Mouse (Mus musculus): ENCODE data around the gene Tmem121.

Tmem121 gene

DNA sequence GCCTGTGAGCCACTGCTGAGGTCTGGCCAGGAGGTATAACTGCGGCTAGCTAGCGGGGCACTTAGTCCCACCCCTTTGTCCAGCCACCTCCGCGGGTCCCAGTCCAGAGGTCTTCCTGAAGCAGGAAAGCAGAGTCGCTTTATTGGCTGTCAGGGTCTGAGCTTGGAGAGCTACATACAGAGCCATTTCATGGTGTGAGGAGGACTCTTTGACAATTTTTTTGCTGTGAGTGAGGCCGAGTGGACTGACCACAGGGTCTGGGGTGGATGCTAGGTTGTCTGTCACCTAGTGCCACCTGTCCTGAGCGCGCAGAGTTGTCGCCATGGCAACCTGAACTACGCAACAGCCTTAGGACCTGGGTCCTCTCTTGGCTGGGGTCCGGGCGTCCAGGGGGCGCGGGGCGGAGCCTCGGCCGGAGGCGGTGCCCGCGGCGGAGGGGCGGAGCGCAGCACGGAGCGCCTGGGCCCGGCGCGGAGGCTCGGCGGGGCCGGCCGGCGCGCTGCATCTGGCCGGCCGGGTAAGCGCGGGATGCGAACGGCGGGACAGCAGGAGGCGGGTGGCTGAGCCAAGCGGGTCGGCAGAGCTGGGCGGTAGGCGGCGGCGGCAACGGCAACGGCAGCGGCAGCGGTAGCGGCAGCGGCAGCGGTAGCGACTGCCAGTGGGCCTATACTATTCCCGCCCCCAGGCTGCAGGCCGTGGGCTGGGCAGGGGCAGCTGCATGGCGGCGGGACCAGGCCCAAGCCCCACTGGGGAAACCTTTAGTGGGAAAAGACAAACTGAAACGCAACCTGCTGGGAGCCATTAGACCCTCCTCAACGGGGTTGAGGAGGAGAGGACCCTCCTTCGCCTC, at the start of gene Tmem121:
TSS of gene Tmem121 (plus strand) at position 489 of the 850 bp plus-strand sequence.
- DNase-seq: peak in 1 of 2 experiments; percentile 28

DNA sequence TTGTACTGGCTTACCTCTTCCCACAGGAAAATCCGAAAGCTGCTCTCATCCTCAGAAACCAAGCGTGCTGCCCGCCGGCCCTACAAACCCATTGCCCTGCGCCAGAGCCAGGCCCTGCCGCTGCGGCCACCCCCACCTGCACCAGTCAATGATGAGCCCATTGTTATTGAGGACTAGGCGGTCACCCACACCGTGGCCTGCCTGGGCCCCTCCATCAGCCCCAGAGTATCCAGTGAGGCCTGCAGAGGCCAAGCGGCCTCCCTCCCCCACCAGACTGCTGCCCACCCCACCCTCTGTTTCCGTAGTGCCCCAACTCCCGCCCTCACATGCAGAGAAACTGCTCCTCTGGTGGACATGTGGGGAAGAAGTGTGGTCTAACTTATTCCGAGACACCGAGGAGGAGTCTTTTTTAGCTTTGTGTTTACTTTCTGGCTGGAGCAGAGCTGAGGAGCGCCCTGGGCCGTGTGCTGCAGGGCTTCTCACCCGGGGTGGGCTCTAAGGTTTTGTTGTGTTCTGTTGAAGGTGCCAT, 49.2 kb upstream of the Tmem121 start:
- no peak for DNase-seq

DNA sequence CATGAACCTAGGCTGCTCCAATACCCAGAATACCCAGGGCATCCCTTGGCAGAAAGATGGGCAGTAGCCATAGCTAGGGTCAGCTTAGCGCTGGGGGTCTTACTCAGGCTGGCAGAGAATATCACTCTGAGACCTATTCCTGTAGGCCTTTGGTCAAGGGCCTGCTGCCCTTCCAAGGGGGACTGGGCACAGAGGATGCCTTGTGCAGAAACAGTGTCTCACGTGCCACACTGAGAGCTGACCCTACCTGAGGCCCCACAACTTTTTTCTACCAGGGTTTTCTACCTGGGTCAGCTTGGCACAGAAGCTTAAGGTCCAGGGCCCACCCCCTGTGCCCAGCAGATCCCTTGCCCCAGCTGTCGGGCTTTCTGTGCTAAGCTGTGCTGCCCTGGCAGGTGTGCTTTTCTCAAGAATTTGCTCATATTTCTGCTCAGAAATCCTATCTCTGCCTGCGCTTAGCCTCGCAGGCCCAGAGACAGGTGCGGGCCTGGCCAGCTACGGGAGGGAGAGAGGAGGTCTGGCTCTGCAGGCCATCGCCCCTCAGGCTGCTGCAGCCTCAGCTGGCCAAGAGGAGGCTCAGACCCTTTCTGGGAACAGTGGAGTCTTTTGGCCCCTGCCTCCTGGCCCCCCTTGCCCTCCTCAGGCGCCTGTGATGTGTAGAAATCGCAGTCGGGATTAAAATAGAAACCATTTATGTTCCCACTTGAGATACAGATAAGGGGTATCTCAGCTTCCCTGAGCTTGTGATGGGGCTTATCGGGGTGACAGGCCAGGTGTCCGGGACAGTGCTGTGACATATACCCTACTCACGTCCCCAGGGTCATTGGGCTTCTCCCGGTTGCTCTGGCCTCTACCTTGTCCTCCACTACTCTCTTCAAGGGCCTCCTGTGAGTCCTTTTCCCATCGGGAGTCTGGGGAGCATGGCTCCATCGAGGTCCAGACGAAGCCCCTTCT, 48.2 kb upstream of the Tmem121 start:
- DNase-seq: no peak

DNA sequence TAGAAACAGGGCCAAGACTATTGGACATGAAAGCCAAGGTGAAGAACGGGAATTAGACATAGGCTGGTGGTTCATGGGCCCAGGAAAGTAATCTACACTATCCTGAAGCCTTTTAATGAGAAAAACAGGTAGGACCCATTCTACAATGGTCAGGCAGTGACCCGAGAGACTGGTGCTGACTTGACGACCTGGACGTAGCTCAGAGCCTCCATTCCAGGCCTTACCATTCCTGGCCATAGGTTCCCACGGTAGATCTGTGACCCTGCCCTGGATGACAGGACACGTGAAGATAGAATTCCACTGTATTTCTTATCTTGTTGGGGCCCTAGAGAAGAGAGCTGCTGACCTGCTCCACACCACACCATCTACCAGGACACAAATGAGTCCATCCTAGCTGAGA, 47.4 kb upstream of the Tmem121 start:
- no peak for DNase-seq

DNA sequence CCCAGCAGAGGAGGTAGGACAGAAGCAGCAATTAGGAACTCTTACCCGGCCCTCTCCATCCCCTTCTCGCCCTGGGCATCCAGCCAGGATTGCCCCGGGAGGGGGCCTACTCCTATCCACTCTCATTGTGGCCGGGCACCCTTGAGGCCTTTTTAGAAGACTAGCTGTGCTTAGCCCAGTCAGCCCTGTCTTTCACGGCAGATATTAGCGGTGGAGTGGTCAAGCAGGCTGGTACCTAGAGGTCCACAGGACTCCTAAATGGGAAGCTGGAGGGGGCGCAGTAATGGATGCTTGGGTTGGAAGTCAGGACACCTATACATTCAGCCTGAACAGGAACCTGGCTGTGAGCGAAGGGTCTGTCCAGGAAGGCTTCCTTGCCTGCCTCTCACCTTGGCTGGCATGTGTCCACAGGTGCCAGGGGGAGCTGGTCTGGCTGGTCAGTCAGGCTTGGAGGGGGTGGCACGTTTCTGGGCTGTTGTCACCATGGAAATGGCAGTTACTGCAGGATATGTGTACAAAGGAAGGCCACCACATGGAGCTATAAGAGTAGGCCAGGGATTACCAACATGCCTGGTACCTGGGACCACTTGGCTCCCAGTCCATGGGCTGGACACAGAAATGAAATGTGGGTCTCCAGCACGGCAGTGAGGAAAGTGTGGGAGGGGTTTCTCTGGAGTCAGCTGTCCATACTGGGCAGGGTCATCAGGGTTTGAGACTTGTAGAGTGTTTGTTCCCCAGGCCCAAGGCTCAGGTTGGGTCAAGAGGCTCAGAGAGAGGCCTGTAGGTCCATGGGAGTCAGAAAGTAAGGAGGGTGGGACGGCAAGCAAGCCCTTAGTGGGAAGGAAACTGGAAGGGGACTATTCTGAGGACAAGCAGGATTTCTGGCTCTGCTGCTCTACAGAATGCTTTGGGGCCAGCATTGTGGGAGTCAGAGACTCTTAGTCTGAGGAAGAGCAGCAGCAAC, 46.5 kb upstream of the Tmem121 start:
- DNase-seq: no peak

DNA sequence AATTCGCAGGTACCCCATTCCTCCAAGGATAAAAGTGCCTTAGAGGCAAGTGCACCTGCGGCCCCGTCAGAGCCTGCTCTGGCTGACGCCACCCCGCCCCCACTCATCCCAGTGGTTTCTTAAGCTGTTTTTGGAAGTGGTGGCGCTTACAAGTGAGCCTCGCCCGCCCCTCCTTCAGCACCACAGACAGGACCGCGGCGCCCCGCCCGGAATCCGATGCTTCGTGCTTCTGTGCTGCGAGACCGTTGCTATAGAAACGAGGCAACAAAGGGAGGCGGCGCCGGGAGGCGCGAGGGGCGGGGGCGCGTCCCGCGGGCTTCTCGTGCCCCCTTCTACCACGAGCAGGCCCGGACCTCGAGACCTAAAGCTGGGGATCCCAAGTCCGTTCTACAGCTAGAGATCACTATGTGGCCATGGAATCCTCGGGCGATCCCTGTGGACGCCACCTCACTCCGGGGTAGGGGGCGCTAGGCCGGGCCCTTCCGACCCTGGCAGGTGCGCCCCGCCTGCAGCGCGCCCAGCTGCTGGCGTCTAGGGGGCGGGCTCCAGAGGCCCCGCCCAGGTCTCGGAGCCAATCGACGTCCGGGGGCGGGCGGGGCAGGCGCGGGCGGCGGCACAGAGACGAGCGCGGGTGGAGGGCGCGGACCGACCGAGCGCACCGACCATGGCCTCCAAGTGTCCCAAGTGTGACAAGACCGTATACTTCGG, 45.7 kb upstream of the Tmem121 start, which contains the start of gene Crip2:
TSS of gene Crip2 (plus strand) at position 329 of the 708 bp plus-strand sequence.
- DNase-seq: peak; percentile 88 to 92

DNA sequence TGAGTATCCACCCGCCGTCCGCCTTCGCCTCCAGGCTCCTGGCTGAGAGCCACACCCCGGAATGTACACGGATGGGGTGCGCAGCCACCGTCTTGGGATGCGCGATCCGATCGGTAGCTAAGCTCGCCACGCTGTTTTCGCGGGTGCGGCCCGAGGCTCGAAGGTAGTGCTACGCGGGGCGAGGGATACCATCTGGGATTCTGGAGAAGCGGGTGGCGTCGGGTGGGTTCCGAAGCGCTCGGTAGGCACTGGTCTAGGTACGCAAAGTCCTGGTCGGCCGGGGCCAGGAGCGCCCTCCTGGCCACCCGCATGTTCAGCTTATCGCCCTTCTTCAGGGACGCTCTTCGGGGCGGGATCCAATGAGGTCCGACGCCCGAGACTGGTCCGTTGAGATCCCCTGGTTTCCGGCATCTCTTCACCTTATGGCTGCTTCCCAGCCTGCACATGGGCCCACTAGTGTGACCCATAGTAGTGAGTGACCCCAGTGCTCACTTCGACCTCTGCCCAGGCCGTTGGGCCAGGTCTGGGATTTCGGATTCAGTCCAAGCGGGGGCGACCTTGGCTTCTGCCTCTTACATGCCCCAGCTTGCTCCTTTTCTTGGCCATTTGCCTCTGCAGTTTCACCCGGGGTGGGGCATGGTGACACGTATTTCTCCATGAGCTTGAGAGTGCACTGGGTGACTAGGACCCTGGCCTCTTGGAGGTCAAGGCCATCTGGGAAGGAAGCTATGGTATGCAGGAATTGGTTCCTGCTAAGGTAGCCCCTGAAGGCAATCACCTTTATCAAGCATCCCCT, 44.9 kb upstream of the Tmem121 start:
- no peak for DNase-seq

DNA sequence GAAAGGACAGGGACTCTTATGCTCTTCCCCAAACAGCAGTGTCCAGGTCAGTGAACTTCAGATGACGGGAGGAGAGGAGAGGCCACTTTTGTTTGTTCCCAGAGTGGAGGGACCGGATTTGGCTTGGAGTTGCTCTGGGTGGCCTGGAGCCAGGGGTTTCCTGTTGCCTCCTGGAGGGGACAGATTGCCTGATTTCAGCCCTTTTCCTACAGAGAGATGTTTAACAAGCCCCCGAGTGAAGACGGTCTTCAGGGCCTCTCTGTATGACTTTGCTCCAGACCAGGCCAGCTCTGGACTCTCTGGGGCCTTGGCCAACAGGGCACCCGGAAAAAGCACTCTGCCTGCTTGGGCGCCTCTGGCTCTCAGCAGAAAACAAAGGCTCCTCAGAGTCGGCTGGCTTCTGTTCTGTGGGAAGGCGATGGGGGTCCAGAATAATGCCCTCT, 44.2 kb upstream of the Tmem121 start:
- DNase-seq: no peak

DNA sequence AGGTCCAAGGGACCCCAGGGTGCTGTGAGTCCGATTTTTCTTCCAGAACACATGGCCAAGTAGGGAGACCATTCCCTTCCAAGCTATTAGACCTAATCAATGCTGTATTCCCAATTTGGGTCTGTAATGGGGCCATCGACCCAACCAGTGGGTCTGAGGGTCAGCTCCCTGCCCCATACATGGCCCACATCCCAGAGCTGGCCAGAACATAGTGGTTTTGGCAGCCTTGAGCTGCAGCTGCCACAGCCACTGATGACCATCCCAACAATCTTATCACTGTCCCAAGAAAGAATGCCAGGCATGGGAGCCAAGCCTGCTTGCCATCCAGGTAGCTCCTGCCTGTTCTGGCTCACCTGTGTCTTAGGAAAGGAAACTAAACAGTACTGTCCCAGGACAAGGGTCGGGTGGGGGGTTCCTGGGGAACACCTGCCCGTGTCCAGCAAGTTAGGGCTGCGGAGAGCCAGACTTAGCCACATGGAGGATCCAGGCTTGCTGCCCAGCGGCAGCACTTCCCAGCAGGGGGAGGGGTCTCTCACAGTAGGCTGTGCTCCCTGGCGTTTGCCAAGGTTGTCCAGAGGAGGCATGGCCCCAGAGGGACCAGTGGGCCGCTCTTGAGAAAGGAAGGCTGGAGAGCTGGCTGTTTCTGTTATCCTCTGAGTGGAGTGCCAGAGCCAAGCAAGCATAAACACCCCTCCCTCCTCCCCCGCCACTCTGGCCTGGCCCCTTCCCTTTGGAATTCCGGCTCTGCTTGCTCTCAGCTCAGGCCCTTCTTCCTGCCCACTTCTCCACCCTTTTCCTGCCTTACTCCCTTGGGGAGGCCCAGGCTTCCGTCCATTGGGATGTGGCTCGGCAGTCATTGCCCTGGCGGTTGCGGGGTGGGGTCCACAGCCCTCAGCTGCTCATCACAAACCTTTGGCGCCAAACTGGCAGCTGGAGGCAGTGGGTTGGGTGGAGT, 43.4 kb upstream of the Tmem121 start:
- DNase-seq: no peak

DNA sequence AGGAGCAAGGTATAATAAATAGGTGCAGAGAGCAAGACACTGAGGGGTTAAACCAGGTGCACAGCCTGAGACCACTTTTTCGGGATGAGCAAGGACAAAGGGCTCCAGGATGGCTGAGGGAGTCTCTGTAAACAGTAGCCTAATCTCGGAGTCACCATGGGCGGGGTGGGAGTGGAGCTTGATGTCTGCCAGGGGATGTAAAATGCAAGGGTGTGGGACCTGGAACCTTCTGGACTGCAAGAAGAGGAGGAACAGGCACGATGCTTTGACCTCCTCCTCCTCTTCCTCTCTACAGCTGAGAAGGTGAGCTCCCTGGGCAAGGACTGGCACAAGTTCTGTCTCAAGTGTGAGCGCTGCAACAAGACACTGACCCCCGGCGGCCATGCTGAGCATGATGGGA, 42.6 kb upstream of the Tmem121 start:
- DNase-seq: no peak

DNA sequence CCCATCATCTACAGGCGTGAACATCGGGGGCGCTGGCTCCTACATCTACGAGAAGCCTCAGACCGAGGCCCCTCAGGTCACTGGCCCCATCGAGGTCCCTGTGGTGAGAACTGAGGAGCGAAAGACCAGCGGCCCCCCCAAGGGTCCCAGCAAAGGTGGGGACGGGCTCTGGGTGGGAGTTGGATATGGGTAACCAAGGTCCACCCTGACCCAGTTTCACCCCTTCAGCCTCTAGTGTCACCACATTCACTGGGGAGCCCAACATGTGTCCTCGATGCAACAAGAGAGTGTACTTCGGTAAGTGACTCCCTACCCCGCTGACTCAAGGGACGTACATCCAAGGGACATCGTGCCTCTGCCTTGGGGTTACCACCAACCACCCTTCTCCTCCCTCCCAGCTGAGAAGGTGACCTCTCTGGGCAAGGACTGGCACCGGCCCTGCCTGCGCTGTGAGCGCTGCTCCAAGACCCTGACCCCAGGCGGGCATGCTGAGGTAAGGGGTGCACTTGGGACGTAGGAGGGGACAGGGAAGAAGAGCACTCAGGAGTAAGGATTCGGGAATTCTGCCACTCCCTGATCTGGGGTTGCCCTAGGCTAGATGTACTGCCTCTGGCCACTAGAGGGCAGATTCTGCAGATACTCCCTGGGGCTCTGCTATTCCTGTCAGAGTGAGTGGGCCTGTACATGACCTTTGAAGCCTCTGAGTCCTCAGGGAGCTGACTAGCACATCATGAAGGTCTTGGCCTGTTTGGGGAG, 41.6 kb upstream of the Tmem121 start:
- no peak for DNase-seq

DNA sequence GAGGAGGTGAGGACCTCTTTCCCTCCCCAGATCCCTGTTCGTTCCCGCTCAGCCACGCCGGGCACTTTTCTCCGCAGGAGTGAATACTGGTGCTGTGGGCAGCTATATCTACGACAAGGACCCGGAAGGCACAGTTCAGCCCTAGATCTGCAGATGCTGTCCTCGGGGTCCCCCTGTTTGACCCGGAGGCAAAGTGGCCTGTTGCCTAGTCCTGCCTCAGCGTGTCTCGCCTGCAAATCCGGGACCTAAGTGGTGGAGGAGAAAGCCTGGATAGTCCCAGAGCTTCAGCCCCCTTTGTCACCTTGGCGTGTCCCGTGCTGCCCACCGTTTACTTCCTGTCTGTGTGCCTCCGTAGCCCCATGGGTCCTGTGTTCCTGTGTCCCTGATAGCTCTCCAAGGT, 40.8 kb upstream of the Tmem121 start:
- DNase-seq: no peak

DNA sequence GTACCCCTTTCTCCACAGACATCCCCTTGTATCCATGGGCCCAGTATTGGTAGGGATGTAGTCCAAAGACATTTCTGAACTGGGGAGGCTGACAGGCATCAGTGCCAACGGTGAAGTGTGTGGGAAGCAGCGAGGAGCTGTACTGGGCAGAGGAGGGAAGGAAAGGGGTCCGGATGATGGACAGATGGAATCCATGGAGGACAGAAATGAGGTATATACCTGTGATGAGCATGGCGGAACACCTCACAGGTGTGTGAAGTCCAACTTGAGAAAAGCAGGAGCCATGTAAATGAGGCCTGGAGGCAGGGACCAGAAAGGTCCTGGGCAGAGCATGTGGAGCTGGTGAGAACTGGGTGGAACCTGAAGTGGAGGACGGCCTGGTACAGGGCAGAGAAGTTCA, 40.1 kb upstream of the Tmem121 start:
- no peak for DNase-seq

DNA sequence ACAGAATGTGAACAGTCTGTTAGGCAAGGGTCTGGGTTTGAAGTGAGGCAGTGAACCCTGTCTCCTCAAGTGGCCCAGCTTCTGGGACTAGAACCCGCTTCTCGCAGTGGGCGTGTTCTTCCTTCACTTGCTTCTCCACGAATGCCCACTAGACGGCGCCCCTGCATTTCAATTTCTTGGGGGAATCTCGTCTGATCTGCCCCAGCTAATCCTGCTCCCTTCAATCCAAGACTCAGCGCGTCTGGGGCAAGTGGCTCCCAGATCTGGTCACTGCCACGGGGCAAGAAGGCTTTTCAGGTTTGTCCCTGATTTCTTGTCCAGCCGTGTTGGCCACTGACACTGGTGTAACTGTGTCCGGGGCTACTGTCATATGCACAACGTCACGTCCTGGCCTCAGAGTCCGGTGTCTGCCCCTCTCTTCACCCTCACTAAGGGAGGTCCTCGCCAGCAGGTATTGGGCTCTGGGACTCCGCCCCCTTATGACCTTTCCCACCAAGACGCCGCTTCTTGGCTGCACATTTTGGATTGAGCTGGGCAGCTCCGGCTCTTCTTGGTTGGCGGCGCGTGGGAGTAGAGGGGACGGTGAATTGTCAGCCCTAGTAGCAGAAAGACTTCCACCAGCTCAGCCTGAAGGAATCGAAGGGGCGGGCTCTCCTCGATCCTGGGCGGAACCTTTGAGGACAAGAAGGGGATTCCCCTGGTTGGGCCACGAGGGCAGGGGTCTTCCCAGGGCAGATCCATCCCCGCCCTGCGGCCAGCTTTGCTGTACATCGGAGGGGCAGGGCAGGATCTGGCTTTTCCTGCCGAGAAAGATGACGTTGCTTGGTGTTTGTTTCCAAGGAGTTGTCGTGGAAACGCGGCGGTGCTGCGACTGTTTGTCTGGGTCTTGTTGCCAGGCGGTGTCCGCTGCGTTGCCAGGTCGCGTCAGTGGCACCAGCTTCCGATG, 39.3 kb upstream of the Tmem121 start, which contains the start of gene Crip1:
TSS of gene Crip1 (plus strand) at position 205 of the 946 bp plus-strand sequence.
- DNase-seq: peak; percentile 73 to 80

DNA sequence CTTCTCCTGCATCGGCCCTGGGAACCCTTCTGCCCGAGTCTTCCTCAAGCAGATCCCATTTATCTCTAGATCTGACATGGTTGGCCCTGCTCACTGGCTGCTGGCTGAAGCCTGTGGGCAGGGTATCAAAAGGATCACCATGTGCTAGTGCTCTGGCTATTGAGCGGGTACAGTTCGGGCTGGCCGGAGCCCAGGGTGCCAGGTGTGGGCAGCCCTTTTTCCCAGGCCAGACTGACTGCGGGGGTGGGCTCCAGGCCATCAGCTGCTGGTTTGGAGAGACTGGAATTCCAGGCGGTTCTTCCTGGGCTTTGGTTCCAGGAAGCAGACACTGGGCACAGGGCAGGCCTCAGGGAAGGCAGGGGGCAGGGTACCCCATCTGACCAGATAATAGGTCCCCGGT, 38.2 kb upstream of the Tmem121 start:
- no peak for DNase-seq

DNA sequence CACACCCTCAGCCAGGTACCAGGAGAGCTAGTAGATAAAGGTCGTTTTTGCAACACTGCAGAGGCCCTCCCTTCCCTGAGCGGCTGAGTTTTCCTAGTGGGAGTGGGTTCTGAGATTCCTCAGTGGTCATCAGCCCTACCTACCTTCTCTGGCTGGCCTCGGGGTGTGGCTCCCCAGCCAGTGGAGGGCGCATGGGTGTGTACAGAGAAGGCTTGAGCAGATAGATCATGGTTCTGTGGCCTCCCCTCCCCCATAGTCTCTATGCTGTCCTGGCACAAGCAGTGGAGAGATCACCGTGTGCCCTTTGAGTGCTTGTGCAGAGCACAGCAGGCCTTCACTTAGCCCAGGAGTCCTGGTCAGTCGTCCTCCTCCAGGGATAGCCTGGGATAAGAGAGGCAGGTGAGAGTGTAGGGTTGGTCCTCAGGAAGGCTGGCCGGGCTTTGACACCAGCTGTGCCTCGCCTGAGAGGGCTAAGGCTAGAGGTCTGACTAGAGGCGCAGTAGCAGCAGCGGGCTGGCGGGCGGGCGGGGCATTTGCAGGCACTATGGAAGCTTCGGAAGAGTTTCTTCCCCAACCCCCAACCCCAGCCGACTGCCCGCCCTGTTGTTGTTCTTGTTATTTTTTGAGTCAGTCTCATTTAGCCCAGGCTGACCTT, 37.2 kb upstream of the Tmem121 start:
- no peak for DNase-seq

DNA sequence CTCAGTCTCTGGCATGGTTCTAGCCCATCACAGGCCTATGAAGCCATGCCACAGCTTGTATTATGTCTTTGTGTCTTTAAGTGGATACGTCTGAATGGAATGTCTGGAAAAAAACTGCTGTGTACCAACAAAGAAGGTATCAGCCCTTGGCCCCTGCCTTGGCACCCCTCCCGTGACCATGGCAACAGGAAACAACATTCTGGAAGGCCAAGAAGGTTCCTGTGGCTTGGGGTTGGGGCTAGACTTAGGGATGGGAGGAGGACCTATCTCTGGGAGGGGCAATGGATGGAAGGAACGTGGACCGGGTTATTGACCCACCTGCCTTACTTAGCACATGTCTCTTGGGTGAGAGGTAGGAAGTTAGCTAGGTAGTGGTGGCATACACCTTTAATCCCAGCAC, 36.4 kb upstream of the Tmem121 start:
- no peak for DNase-seq
